Mouse (Mus musculus): ENCODE results near the gene Tbc1d1.

DNA sequence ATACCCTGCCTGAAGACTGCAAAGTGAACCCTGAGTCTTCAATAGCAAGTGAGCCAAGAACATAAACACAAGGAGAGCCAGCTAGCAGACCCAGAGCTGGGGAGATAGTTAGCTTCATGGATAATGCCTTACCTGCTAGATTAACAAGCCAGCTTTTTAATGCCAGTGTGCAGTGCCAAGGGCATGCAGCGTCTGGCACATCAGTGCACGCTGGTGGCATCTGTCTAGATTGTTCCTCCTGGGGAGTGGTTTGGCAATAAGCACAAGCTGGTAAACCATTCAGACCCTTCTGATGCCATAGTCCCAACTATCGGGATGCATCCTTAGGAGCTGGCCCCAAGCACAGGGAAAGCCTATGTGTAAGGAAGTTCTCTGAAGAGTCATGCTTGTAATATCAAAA lies 185.6 kb downstream of the Tbc1d1 start:
- TF ChIP-seq CTCF (IDR thresholded peaks at IDR 0.05; ENCODE audit: low read depth, low read length) (no peak), POLR2A (IDR thresholded peaks at IDR 0.05; ENCODE audit: extremely low read depth, insufficient read depth, low read length) (no peak)

Measured in liver, adult 2 months (tissue).